Mouse (Mus musculus) ES-E14 (cell line): Measurements from ENCODE around the gene Cep164. TPM values are rescaled to one million over a fixed set of nuclear protein-coding genes. Genes with fewer than 3 reads are reported as not detected.

Experiments used
- DNase-seq: peaks from one replicate; pipeline ENCODE4 v3.0.0-alpha.2; 2013; ENCODE audit warnings: low read depth, low spot score
- H3K27ac ChIP-seq: 2 replicates; pipeline ENCODE4 v1.5.1; 2012; ENCODE audit warnings: low read depth, mild to moderate bottlenecking, low read length, moderate library complexity, mixed read lengths; ENCODE audit not compliant: poor library complexity, insufficient read depth, severe bottlenecking
- H3K36me3 ChIP-seq: 2 replicates; pipeline ENCODE4 v1.6.1; 2012; ENCODE audit warnings: mild to moderate bottlenecking, low read length, moderate library complexity, mixed read lengths; ENCODE audit not compliant: control insufficient read depth, poor library complexity, insufficient read depth, severe bottlenecking
- H3K4me1 ChIP-seq, 2 experiments: fragments of 150-350 bp in 1 of 2; sonication (generic) in 1 of 2; 2 replicates each; pipeline ENCODE4 v1.6.1; 2012; ENCODE audit warnings: low read length in 2 of 2, mild to moderate bottlenecking in 1 of 2, mixed read lengths in 1 of 2; ENCODE audit not compliant: control insufficient read depth in 2 of 2, insufficient read depth in 2 of 2, poor library complexity in 1 of 2
- H3K4me3 ChIP-seq, 2 experiments: fragments of 150-350 bp in 1 of 2; sonication (generic) in 1 of 2; 2 replicates each; pipeline ENCODE4 v1.5.1; 2012; ENCODE audit warnings: low read length in 2 of 2, low read depth in 1 of 2, mild to moderate bottlenecking in 1 of 2, mixed read lengths in 1 of 2; ENCODE audit not compliant: insufficient read depth in 1 of 2, poor library complexity in 1 of 2, severe bottlenecking in 1 of 2
- H3K9ac ChIP-seq: 2 replicates; pipeline ENCODE4 v1.6.1; 2012; ENCODE audit warnings: low read depth, mild to moderate bottlenecking, low read length, mixed read lengths; ENCODE audit not compliant: poor library complexity, insufficient read depth, severe bottlenecking
- H3K9me3 ChIP-seq: fragments of 150-350 bp; sonication (generic); 2 replicates; pipeline ENCODE4 v1.6.1; 2012; ENCODE audit warnings: low read depth, mild to moderate bottlenecking, low read length; ENCODE audit not compliant: control insufficient read depth, insufficient read depth
- CHD2 ChIP-seq: IDR thresholded peaks from 2 replicates; pipeline ENCODE4 v1.6.1; 2014; ENCODE audit warnings: mild to moderate bottlenecking, low read depth, low read length, inconsistent platforms
- HCFC1 ChIP-seq: IDR thresholded peaks from 2 replicates; pipeline ENCODE4 v1.6.1; 2012; ENCODE audit warnings: low read length, inconsistent platforms, borderline replicate concordance; ENCODE audit not compliant: insufficient read depth
- MAFK ChIP-seq: IDR thresholded peaks from 2 replicates; pipeline ENCODE4 v1.6.1; 2014; ENCODE audit warnings: mild to moderate bottlenecking, low read depth, low read length, inconsistent platforms; ENCODE audit not compliant: insufficient read depth
- ZC3H11A ChIP-seq: IDR thresholded peaks from 2 replicates; pipeline ENCODE4 v1.6.1; 2012; ENCODE audit warnings: low read depth, mild to moderate bottlenecking, inconsistent platforms, low read length, borderline replicate concordance
- ZNF384 ChIP-seq: IDR thresholded peaks from 2 replicates; pipeline ENCODE4 v1.6.1; 2012; ENCODE audit warnings: low read depth, low read length, inconsistent platforms
- in situ Hi-C, 2 experiments: fragments of 600-800 bp; cut with MboI; formaldehyde crosslinking; loops; one replicate each; pipeline ENCODE4 v1.15.1; 2025; ENCODE audit warnings: low sequenced_read_pairs in 2 of 2, inconsistent platforms in 1 of 2; ENCODE audit not compliant: unreplicated experiment in 2 of 2
- total RNA-seq: library from RNA; depleted of rRNA; stranded (reverse); fragments of 300-350 nt; gene quantifications from 2 replicates; pipeline ENCODE4 v1.2.3, GENCODE M21; 2012; rRNA removed

The Cep164 gene
- total RNA-seq, 1 experiment, result 19.1 TPM

DNA sequence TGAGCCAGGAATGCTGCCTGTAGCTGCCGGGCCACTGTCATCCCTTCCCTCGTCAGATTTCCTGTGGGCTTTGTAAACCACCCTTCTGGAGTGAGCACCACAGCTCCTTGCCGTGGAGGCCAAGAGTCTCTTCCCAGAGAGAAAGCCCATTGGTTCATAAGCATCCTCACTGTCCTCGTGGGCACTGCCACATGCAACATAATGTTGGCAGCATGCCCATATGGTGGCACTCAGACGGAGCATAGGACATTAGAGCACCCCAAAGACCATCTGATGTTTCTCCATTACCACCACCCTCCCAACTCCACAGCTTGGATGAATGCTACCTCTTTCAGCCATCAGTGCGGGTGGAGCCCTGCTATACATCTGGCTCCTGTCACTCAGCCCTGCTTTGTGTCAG, 95.2 kb downstream of the Cep164 start:
- Histone ChIP-seq H3K9me3 (no peaks in the 10 kb centered on the region), H3K27ac (no peak overlapping the region), H3K4me1 (no peaks in the 10 kb centered on the region), H3K4me3 (no peak overlapping the region), H3K9ac (no peak overlapping the region), H3K36me3 (no peaks in the 10 kb centered on the region)
- no peak for TF ChIP-seq MAFK
- no peak for TF ChIP-seq CHD2
- in situ Hi-C loops, result no loop called here
- DNase-seq, result no peak

DNA sequence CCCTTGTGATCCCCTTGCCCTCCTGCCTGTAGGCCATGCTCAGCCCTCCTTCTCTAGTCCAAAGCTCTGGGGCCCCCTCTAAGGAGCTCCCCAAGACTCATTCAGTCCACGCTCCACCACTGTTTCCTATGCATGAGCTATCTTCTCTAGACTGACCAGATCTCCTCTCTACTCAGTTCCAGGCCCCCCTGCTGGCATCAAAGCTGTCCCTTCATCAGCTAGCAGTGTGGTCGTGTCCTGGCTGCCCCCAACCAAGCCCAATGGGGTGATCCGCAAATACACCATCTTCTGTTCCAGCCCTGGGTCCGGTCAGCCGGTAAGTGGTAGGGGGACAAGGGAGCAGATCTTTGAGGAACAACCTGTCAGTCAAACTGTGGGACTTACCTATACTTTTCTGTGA, 96.6 kb downstream of the Cep164 start:
- no peak for TF ChIP-seq CHD2
- TF ChIP-seq MAFK, result no peak
- TF ChIP-seq HCFC1, result no peak
- no peak for TF ChIP-seq ZC3H11A
- no peak for TF ChIP-seq ZNF384
- Histone ChIP-seq H3K36me3 (no peaks in the 10 kb centered on the region), H3K9me3 (no peaks in the 10 kb centered on the region), H3K4me3 (no peak overlapping the region), H3K4me1 (no peaks in the 10 kb centered on the region), H3K27ac (no peak overlapping the region), H3K9ac (no peak overlapping the region)
- DNase-seq, result no peak
- in situ Hi-C loops, result no loop called here

DNA sequence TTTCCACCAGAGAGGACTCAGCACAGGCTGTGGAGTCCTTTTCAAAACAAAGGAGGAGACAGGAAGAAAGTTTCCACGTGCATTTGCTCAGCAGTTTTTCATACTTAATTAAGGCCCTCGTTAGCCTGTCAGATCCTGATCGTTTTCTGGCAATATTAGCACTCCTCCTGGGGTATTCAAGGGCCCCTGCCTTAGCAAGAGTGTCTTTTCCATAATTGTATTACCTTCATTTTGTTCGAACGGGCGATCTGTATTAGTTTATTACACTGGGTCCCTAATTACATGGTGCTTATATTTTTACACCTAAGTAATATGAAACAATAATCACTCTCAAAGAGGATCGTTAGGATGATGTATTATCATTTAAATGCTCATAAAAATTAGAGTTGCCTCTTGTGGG, 108.5 kb downstream of the Cep164 start:
- Histone ChIP-seq H3K4me1 (no peaks in the 10 kb centered on the region), H3K27ac (no peak overlapping the region), H3K36me3 (no peaks in the 10 kb centered on the region), H3K9me3 (no peaks in the 10 kb centered on the region), H3K4me3 (no peak overlapping the region), H3K9ac (no peak overlapping the region)
- no peak for DNase-seq
- TF ChIP-seq CHD2, result no peak
- TF ChIP-seq HCFC1, result no peak
- no peak for TF ChIP-seq ZNF384
- no peak for TF ChIP-seq ZC3H11A
- TF ChIP-seq MAFK, result no peak
- in situ Hi-C loops, result no loop called here

Other genes with a start within 250 kb of the Cep164 start
- gene Bace1, start 9.9 kb upstream of the Cep164 start, total RNA-seq, result 13.7 and 18.3 TPM in 2 replicates
- gene Pcsk7, start 77.8 kb upstream of the Cep164 start, total RNA-seq, result 21.3 and 33.5 TPM in 2 replicates
- gene Rnf214, start 78.2 kb upstream of the Cep164 start, total RNA-seq, result 13.5 and 16.3 TPM in 2 replicates
- gene Tagln, start 107.4 kb upstream of the Cep164 start, total RNA-seq, result 255 and 575 TPM in 2 replicates
- gene Sidt2, start 126.6 kb upstream of the Cep164 start, total RNA-seq, result 44.7 and 50.3 TPM in 2 replicates
- gene Pafah1b2, start 184.0 kb upstream of the Cep164 start, total RNA-seq, result 51.1 and 64.9 TPM in 2 replicates
- 18.9 and 25.3 TPM in 2 replicates for gene Sik3, start 184.1 kb upstream of the Cep164 start, total RNA-seq